Mouse (Mus musculus): ENCODE measurements around the gene Unc45a.

DNA sequence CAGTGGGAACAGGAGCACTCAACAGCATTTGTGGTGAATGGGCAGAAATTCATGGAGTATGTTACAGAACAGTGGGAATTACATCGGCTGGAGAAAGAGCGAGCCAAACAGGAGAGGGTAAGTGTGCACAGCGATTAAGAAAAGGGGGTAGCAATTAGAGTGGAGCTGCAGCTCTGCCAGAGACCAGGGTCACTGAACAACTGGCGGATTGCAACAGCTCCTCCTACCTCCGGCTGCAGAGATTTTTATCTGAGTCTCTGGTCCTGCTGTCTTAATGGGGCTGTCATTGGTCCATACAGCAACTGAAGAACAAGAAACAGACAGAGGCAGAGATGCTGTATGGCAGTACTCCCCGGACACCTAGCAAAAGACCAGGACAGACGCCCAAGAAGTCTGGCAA is 30.0 kb downstream of the Unc45a start:
- TF ChIP-seq GATA1 (IDR thresholded peaks at IDR 0.05; ENCODE audit: borderline replicate concordance, low read length) (no peak), FLI1 (IDR thresholded peaks at IDR 0.05; ENCODE audit: low read length) (no peak)
